Mouse (Mus musculus) left cerebral cortex, postnatal 4 days (tissue): ENCODE results near the gene Crct1. TPM values are rescaled to one million over a fixed set of nuclear protein-coding genes. Genes with fewer than 3 reads are reported as not detected.
A peak's percentile ranks its signal among the peaks of the same experiment; 100 is the strongest.

Source experiments
- DNase-seq: peaks from one replicate; pipeline ENCODE4 v3.0.0-alpha.2; 2022
- intact Hi-C: fragments of 180-260 bp; cut with DNase I; formaldehyde crosslinking; loops from one replicate; pipeline ENCODE4 v1.15.1; 2025
- total RNA-seq, 2 experiments: library from RNA; stranded (reverse); gene quantifications; 2 replicates each; pipeline ENCODE4 v1.2.3; 2021

Crct1 gene
- not detected for total RNA-seq

DNA sequence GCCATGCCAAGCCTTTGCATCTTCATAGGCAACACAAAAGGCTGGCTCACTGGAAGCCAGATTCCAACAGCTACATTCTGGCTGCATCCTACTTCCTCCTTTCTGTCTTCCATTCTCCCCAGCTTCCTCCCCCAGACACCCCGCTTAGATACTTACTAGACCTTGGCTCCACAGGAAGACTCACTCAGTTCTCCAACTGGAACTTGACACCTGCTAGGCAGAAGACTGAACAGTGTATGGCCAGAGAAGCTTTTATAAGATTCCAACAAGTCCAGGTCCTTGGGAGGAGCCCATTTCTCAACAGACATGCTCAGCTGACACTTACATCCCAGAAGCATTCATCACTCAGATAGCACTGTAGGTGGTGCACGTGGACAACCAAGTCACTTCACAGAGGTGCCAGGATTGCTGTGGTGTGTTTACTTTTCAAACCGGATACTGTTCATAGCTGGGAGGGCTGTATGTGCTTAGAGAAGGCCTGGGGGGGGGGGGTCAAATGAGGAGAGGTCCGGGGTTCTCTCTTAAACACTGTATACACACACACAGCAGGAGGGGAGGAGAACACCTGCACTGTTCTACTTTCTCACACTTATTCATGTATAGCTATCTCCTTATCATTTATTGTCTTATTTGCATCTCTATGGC, at the start of gene Crct1:
TSS of gene Crct1 (minus strand) at position 228 of the 645 bp plus-strand sequence.
- no peak for DNase-seq
- intact Hi-C loops: no loop called here

DNA sequence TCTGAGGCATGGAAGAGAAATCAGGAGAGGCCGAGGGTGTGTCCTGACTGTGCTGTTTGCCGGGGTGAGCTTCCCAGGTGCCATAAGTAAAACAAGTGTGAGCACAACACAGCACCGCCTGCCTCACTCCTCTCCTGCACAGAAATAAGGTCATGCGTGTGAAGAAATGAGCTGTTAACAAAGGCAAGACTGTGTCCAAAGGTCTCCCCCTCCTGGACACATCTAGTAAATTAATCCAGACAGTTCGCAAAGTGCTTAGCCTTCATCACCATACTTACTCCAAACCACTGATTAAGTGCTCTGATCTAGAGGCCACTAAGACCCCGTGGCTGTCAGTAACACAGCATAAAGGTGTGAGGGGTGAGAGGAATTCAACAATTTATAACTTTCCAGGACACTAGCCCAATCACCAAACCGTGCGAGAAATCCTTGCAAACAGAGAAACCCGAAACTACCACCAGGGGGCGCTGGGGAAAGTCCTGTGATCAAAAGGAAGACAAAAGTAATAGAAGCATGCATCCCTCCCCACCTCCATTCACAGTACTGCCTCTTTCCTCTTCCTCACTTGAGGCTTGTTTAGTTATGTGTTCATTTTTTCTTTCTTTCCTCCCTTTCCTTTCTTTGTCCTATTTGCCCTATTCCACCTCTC, 37.5 kb upstream of the Crct1 start:
- intact Hi-C loops: no loop called here
- DNase-seq: peak; percentile 12

DNA sequence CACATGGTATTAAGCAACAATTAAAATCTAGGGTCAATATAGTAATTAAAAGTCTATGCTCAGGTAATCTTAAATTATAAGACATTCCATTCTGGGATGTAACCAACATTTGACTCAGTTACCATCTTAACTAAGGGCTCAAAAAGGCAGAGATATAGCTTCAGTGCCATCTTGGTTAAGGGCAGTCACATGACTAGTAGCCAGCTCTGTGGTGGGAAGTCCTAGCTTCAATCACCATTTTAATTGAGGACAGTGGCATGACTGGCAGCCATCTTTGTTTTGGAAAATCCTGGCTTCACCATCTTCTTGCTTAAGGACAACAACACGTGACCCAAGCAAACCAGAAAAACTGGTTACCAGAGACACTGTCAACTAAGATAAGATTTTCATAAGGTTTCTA, 34.7 kb upstream of the Crct1 start:
- intact Hi-C loops: no loop called here
- no peak for DNase-seq

DNA sequence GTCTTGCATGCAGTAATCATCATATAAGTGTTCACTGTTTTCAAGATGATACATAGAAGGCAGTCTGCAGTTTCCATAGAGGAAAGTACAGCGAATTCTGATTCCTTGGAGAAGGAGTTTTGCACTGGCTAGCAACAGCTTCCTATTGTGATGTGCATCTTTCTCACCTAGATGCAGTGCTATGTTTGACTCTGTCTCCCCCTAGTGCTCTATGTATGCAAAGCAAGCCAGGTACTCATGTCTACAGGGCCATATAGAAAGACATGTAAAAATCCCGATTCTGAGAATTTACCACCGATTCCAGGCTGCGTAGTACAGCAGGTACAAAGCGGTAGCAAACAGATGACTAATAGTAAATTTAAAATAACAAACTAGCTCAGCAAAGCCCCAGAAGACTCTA, 16.0 kb upstream of the Crct1 start:
- intact Hi-C loops: loop anchor here (10.0 kb wide), 1 partner anchor 127 kb away; no protein-coding TSS in a partner anchor
- DNase-seq: peak; percentile 29

DNA sequence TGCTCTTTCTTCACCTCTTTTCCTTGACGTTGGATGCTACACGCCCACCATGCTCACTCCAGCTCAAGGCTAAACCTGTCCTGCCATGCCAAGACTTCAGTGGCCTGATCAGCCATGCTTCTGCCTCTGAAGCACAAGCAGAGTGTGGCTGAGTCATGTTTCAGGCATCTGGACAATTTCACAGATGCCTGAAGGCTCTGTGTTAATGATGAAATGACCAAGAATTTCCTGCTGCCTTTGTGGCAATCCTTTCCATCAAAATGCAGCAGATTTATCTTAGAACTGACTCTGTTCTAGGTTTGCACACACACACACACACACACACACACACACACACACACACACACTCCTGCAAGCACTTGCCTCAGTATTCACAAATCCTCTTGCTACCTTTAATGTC, 10.0 kb upstream of the Crct1 start:
- intact Hi-C loops: loop anchor here (10.0 kb wide), 1 partner anchor 871 kb away; no protein-coding TSS in a partner anchor
- DNase-seq: no peak

DNA sequence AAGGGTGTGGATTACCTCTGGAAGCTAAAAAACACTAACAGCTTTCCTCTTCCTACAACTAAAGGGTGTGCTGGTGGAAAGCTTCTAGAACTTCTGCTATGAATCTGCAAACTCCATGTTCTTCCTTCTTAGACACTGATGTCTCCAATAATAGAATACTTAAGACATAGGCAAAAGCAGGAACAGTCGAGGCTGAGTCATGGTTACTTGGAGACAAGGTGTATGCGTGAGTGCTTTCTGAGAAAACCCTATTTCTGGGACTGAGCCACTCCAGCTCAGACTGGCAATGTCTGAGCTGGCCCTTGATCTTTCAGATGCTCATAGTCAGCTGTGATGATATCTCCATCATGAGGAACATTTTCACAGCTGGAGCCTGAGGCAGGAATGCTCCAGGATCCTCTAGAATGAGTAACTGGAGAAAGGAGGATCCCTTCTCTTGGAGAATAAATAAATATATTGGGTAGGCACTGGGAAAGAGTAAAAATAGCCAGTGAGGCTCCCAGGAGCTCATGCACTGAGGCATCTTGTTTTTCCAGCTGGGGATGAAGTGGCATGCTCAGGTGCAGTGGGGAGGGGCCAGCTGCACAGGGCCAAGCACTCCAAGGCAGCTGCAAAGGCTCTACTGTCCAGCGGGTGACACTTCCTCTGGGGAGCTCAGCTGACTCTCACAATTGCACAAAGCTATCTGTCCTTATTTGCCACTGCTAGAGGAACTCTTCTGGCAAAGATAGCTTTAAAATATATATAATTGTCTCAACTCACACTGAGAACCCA, 8.1 kb upstream of the Crct1 start:
- DNase-seq: no peak
- intact Hi-C loops: loop anchor here (10.0 kb wide), 1 partner anchor 869 kb away; no protein-coding TSS in a partner anchor

DNA sequence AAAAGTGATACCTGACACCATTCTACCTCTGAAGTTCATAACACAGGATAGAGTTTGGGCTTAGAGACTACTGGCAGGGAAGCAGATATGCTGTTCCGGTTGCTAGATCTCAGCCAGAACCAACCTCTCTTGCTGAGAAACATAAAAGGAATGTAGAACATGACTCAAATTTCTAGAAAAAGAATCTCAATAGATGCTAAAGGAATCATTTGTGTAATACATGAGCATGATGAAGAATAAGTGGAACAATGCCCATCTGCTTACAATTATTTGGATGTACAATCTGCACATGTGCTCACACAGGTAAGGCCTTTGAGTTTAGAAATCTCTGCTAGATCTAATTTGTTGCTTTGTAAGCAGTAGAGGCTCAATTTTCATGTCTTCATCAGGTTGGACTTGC, 5.7 kb upstream of the Crct1 start:
- DNase-seq: no peak
- intact Hi-C loops: loop anchor here (10.0 kb wide), 1 partner anchor 866 kb away; no protein-coding TSS in a partner anchor

DNA sequence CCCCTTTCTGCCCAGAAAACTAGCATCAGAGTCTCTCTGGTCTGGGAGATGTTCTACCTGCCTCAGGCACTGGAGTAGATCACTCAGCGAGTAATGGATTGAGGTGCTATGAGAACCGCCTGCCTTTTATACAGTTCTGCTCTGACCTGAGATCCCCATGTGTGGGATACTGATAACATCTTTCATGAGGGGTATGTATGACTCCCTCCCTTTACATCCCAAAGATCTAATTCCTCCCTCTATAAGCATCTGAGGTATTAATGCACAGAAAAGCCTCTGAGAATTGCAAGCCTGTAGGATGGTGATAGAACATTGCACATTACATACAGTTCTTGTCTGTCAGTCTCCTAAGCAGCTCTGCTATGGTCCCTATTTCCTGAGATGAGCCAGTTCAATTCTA, 3.5 kb upstream of the Crct1 start, which contains the start of gene Lce1m:
TSS of gene Lce1m (minus strand) at position 101 of the 400 bp plus-strand sequence.
- no peak for DNase-seq
- intact Hi-C loops: no loop called here

DNA sequence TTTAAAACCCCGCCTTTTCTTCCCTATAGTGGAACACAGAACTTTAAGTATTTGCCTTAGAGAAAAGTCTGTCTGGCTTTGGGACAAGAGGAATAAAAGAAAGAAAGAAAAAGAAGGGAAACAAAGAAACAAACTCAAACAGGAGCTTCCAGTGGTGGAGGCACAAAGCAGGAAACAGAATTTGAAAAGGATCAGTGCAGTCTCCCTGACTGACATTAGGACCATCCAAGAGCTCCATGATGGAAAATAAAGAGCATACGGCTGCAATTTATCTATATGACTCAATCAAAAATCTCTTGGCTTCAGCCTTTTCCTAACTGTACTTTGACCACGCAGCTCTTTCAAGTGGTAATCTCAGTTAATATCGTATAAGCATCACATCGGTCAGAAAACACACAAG, 616 bp downstream of the Crct1 start:
- intact Hi-C loops: no loop called here
- no peak for DNase-seq

DNA sequence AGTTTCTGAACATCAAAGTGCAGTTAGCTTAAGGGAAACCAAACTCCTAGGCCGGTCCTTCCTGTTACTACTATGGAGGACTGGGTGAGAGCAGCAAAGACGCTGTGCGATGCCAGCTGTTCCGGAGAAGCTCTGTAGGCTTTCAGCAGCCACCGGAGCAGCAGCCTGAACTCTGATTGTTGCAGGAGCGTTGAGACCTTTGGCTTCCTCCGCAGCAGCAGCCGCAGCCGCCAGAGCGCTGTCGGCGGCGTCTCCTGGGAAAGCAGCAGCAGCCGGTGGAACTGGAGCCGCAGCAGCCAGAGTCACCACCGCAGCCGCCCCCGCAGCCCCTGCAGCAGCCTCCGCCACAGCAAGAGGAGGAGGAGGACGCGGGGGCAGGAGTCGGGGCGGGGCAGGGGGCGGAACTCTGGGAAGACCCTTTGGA, 1.1 kb downstream of the Crct1 start:
- DNase-seq: peak; percentile 46
- intact Hi-C loops: no loop called here

DNA sequence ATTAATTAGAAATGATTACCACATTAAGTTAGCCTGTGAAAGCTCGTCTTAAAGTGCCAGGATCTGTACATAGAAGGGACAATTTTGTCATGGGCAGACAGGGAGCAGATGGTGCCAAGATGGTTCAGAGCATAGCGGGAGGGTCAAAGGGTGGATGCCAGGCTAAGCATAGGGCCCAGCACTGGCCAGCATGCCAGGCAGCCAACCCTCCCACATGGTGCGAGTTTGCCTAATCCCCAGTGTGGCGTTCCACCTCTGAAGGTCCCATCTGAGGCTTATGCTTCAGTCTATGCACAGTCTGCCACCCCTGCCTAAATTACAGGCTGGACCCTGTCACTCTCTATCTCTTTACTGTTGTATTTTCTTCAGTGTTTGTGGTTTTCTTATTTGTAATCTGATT, 12.6 kb downstream of the Crct1 start:
- intact Hi-C loops: no loop called here
- DNase-seq: no peak

DNA sequence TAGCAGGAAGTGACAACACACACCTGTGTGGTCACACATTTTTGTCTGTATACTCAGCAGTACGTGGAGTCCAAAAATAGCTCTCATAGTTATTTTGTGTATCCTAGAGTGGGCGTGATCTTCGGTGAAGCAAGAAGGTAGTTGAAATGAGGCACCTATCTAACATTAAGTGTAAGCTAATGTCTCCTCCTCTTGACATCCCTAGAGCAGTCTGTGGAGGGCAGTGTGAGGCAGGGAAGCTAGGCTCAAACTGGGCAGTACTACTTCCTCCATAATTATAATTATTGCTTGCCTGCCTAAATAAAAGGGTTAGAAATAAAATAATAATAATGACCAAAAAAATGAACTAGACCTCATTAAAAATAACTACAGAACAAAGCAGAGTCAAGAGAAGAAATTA, 14.9 kb downstream of the Crct1 start:
- no peak for DNase-seq
- intact Hi-C loops: no loop called here

DNA sequence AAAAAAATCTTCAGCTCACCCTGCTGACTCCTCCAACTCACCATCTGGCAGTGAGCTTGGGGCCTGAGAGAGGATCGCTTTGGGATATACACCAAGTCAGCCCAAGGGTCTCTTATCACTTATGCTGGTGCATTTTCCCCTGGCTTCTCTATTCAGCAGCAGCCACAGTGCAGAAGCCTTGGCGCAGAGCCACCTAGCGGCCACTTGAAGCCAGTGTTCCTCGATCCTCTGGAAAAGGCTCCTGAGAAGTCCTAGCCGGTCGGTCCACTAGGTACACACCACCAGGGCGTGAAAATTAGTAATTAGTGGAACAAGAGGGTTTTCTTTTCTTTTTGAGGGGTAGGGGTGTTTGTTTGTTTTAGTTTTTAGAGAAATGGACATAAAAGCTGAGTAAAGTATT, 16.8 kb downstream of the Crct1 start:
- peak; percentile 79 for DNase-seq
- intact Hi-C loops: no loop called here

DNA sequence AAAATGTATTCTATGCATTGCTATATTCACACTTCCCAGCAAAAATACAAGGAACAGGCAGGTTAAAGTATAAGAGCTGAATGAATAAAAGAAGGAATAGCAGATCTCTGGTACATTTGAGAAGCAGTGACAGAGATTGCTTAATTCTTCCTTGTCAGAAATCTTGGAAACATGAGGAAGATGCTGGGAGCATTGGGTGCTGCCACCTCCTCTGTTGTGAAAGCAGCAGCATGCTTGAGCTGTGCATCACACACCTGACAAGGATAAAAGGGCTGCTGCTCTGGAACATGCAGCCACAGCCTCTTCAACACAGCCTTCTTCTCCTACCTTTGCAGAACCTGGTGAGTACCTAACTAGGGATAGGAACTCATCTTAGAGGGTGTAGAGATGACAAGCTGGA, 23.6 kb downstream of the Crct1 start, which contains the start of gene Lce3f:
TSS of gene Lce3f (plus strand) at position 301 of the 400 bp plus-strand sequence.
- intact Hi-C loops: no loop called here
- DNase-seq: no peak

DNA sequence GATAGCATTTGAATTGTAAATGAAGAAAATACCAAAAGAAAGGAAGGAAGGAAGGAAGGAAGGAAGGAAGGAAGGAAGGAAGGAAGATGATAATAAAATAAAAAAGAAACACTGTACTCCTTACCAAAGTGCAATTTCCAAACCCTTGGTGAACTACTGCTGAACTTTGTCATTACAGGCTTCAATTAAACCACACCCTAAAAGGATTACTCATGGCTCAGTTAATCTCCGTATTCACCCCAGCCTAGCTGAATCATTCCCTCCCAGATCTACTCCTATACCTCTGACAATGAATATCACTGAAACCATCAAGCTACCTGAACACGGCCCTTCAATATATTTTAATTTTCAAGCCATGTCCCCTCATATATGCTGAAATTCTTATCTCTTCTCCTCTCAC, 37.0 kb downstream of the Crct1 start:
- intact Hi-C loops: no loop called here
- no peak for DNase-seq

DNA sequence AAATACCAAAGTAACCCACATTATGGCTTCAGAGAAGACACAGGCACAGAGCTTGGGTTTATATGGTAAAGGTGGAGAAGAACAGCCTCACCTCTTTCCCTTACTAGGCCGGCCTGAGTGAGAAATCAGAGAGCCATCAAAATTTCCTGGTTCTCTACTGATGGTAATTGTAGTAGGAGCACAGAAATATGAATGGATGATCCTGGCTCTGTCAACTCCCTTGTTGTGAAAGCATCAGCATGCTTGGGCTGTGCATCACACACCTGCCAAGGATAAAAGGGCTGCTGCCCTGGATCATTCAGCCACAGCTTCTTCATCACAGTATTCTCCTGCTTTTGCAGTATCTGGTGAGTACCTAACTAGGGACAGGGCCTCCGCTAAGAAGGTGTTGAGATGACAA, 48.7 kb downstream of the Crct1 start, which contains the start of gene Lce3e:
TSS of gene Lce3e (plus strand) at position 301 of the 400 bp plus-strand sequence.
- intact Hi-C loops: no loop called here
- no peak for DNase-seq

Other genes starting within 250 kb of the Crct1 start
- gene Lce1i, start 236.8 kb downstream of the Crct1 start, total RNA-seq: not detected
- not detected for gene Lce1j, start 225.2 kb downstream of the Crct1 start, total RNA-seq
- gene Lce1k, start 207.8 kb downstream of the Crct1 start, total RNA-seq: not detected
- not detected for gene Kprp, start 188.4 kb downstream of the Crct1 start, total RNA-seq
- not detected for gene Lce1l, start 164.4 kb downstream of the Crct1 start, total RNA-seq
- gene 2310050C09Rik, start 145.5 kb downstream of the Crct1 start, total RNA-seq: not detected
- gene Lce3a, start 89.5 kb downstream of the Crct1 start, total RNA-seq: not detected
- gene Lce3b, start 82.7 kb downstream of the Crct1 start, total RNA-seq: not detected
- gene Lce3c, start 71.2 kb downstream of the Crct1 start, total RNA-seq: not detected
- gene Lce3d, start 58.3 kb downstream of the Crct1 start, total RNA-seq: not detected
- gene Lce3e, start 48.6 kb downstream of the Crct1 start, total RNA-seq: not detected
- not detected for gene Lce3f, start 23.5 kb downstream of the Crct1 start, total RNA-seq
- not detected for gene Lce1m, start 3.4 kb upstream of the Crct1 start, total RNA-seq
- not detected for gene Gm4858, start 53.1 kb upstream of the Crct1 start, total RNA-seq
- not detected for gene Crnn, start 129.1 kb upstream of the Crct1 start, total RNA-seq
- not detected for gene Flg2, start 181.6 kb upstream of the Crct1 start, total RNA-seq